Mouse (Mus musculus) frontal cortex, adult 2 months (tissue): ENCODE measurements around the gene Mmp19. TPM values are rescaled to one million over a fixed set of nuclear protein-coding genes. Genes with fewer than 3 reads are reported as not detected.
"Not testable (repeated sequence)": the region's sequence is repeated elsewhere in the genome, so short reads cannot be mapped to it uniquely, and the experiment has no call there.

Experiments
- DNase-seq, 2 experiments: peaks; one replicate each; pipeline ENCODE4 v3.0.0; 2022; ENCODE audit warnings: low spot score in 1 of 2; ENCODE audit errors: extremely low spot score in 1 of 2
- polyA plus RNA-seq: library from polyadenylated mRNA; depleted of rRNA; stranded (reverse); fragments of >200 nt; gene quantifications from 2 replicates; pipeline ENCODE4 v1.2.3, GENCODE M21; 2012

The Mmp19 gene
- polyA plus RNA-seq, 1 experiment = 3.4 TPM

GRCm38 (mm10) chr10:128798676-128799075 is 8.0 kb downstream of the Mmp19 start:
- DNase-seq = no peak

GRCm38 (mm10) chr10:128801981-128802495 is 11.3 kb downstream of the Mmp19 start:
- DNase-seq = no peak

GRCm38 (mm10) chr10:128802956-128803355 is 12.2 kb downstream of the Mmp19 start:
- no peak for DNase-seq

GRCm38 (mm10) chr10:128803361-128803760 is 12.7 kb downstream of the Mmp19 start:
- no peak for DNase-seq

GRCm38 (mm10) chr10:128803771-128804270 is 13.1 kb downstream of the Mmp19 start, which contains the start of gene Dnajc14:
Gene Dnajc14, plus strand, starts transcription at chr10:128804062.
- peak; percentile 61 to 76 for DNase-seq

- peak; percentile 52 to 75 for DNase-seq
Observed at GRCm38 (mm10) chr10:128804271-128805091, 13.8 kb downstream of the Mmp19 start, which contains the start of gene Tmem198b. Gene Tmem198b, minus strand, starts transcription at chr10:128804370.

GRCm38 (mm10) chr10:128805092-128806000 is 14.6 kb downstream of the Mmp19 start:
- peak; percentile 93 to 95 for DNase-seq

- DNase-seq = no peak
Observed at GRCm38 (mm10) chr10:128806086-128806485, 15.4 kb downstream of the Mmp19 start.

- DNase-seq = no peak
Observed at GRCm38 (mm10) chr10:128807018-128807417, 16.3 kb downstream of the Mmp19 start.

- no peak for DNase-seq
Observed at GRCm38 (mm10) chr10:128817033-128817432, 26.3 kb downstream of the Mmp19 start, which contains the start of gene Sarnp. Gene Sarnp, plus strand, starts transcription at chr10:128817333.

GRCm38 (mm10) chr10:128820217-128820616 is 29.5 kb downstream of the Mmp19 start:
- DNase-seq = no peak

GRCm38 (mm10) chr10:128821358-128822056 is 30.8 kb downstream of the Mmp19 start, which contains the start of gene Ormdl2:
Gene Ormdl2, minus strand, starts transcription at chr10:128821645.
- peak; percentile 98 to 99 for DNase-seq

GRCm38 (mm10) chr10:128822135-128822534 is 31.4 kb downstream of the Mmp19 start:
- DNase-seq = no peak

- not testable (repeated sequence) for DNase-seq
Observed at GRCm38 (mm10) chr10:128823087-128823486, 32.4 kb downstream of the Mmp19 start.

GRCm38 (mm10) chr10:128823821-128824220 is 33.1 kb downstream of the Mmp19 start:
- DNase-seq = no peak

GRCm38 (mm10) chr10:128837400-128837799 is 46.7 kb downstream of the Mmp19 start:
- DNase-seq = no peak

- no peak for DNase-seq
Observed at GRCm38 (mm10) chr10:128839434-128839833, 48.7 kb downstream of the Mmp19 start.

- no peak for DNase-seq
Observed at GRCm38 (mm10) chr10:128840612-128841011, 49.9 kb downstream of the Mmp19 start.

GRCm38 (mm10) chr10:128843260-128843659 is 52.5 kb downstream of the Mmp19 start:
- no peak for DNase-seq

GRCm38 (mm10) chr10:128845516-128845915 is 54.8 kb downstream of the Mmp19 start:
- peak in 1 of 2 experiments; percentile 45 for DNase-seq
